Mouse (Mus musculus) MEL (cell line): Measurements from ENCODE around the gene Zmiz1.

Experiments
- CTCF ChIP-seq, 3 experiments: IDR thresholded peaks in 2 of 3; conservative IDR thresholded peaks in 1 of 3; 2 replicates each; pipeline ENCODE4 v1.5.1; 2011 to 2012; ENCODE audit warnings: low read length in 3 of 3, low read depth in 2 of 3, mild to moderate bottlenecking in 2 of 3, improper control_type of control experiment in 1 of 3, inconsistent platforms in 1 of 3, mixed read lengths in 1 of 3, moderate library complexity in 1 of 3; ENCODE audit not compliant: control insufficient read depth in 1 of 3, insufficient read depth in 1 of 3, poor library complexity in 1 of 3, severe bottlenecking in 1 of 3
- E2F4 ChIP-seq: IDR thresholded peaks from 2 replicates; pipeline ENCODE4 v1.6.1; 2011; ENCODE audit warnings: low read depth, low read length, improper control_type of control experiment, borderline replicate concordance
- GATA1 ChIP-seq: IDR thresholded peaks from 2 replicates; pipeline ENCODE4 v1.6.1; 2011; ENCODE audit warnings: low read depth, low read length, improper control_type of control experiment
- JUND ChIP-seq: IDR thresholded peaks from 2 replicates; pipeline ENCODE4 v1.6.1; 2011; ENCODE audit warnings: low read depth, mild to moderate bottlenecking, improper control_type of control experiment, low read length
- MXI1 ChIP-seq: IDR thresholded peaks from 2 replicates; pipeline ENCODE4 v1.6.1; 2011; ENCODE audit warnings: mild to moderate bottlenecking, low read depth, low read length, improper control_type of control experiment
- ZMIZ1 ChIP-seq: IDR thresholded peaks from 2 replicates; pipeline ENCODE4 v1.6.1; 2012; ENCODE audit warnings: low read depth, mild to moderate bottlenecking, inconsistent platforms, low read length, improper control_type of control experiment, moderate library complexity

GRCm38 (mm10) chr14:25504241-25504640 lies 45.3 kb downstream of the Zmiz1 start:
- TF ChIP-seq CTCF (IDR thresholded peaks at IDR 0.05 in 2 of 3, conservative IDR thresholded peaks at IDR 0.05 in 1 of 3; ENCODE audit: control insufficient read depth in 1 of 3, insufficient read depth in 1 of 3, low read depth in 2 of 3, low read length in 3 of 3, poor library complexity in 1 of 3, severe bottlenecking in 1 of 3) = no peak
- TF ChIP-seq JUND = no peak
- TF ChIP-seq GATA1 = no peak
- TF ChIP-seq MXI1 = no peak
- no peak for TF ChIP-seq E2F4
- no peak for TF ChIP-seq ZMIZ1
